Mouse (Mus musculus): ENCODE data around the gene Pus10.

The Pus10 gene

DNA sequence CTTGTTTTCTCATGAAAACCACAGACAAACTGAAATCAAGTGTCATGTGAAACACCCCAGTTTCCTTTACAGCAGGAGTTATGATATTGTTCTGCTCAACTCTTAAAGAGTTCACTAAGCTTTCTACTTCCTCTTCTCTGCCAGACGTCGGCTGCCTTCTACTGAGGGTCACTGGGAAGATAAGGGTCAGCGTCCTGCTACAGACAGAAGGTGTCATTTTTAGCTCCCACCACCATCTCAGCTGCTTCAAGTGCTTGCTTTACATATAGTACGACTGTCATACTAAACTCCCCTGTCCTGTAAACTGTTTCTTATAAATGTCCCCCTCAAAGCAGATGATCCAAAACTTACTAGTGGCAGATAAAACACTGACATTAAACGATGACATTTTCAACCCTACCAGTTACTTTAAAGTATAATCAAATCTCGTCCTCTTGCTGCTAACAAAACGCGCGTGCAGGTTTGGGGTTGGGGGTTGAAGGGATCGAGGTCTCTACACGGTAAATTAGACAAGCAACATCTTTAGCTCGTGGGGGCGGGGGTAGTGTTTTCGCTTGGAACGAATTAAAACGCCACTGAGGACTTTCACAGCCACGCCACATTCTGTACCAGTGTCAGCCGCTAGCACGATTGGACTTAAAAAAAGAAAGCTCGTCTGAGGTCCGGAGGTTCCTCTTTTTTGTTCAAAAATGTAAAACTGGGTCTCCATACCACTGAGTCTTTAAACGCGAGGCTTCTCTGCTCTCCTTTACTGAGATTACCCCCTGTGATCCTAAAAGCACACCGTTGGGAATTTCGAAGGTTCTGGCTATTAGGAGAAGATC, 104.4 kb downstream of the Pus10 start:
- H3K4me1 ChIP-seq (replicated peaks; ENCODE audit: low read depth, low read length): peaks cover 16% of the 10 kb centered on the region
- no peak for TF ChIP-seq POU5F1 (IDR thresholded peaks at IDR 0.05; ENCODE audit: borderline replicate concordance, low read length)
- TF ChIP-seq NANOG (IDR thresholded peaks at IDR 0.05; ENCODE audit: borderline replicate concordance, low read length): no peak
- TF ChIP-seq CTCF (conservative IDR thresholded peaks at IDR 0.05; ENCODE audit: low read length): no peak
- no peaks in the 10 kb centered on the region for H3K36me3 ChIP-seq (ENCODE audit: insufficient read depth, low read length)
- H3K4me3 ChIP-seq (replicated peaks; ENCODE audit: low read length): peak overlapping the region; percentile 92
- H3K9me3 ChIP-seq (ENCODE audit: low read length): peaks cover 6% of the 10 kb centered on the region; the same call in 1 of the 2 replicates
- H3K27me3 ChIP-seq (ENCODE audit: insufficient read depth, low read length): peaks cover 40% of the 10 kb centered on the region

DNA sequence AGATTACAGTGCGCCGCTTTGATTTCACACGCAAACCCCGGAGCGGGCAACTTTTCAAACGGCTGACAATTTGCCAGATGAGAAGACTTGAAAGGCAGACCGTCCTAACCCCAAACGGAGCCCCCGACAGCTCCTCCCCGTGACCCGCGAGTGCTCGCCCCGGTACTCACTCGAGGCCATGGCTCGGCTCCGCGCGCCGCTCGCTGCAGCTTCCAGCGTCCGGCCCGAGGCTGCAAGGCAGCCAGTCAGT, 105.0 kb downstream of the Pus10 start:
- H3K36me3 ChIP-seq (ENCODE audit: insufficient read depth, low read length): no peaks in the 10 kb centered on the region
- peaks cover 16% of the 10 kb centered on the region for H3K4me1 ChIP-seq (replicated peaks; ENCODE audit: low read depth, low read length)
- peaks cover 42% of the 10 kb centered on the region for H3K27me3 ChIP-seq (ENCODE audit: insufficient read depth, low read length)
- no peak for TF ChIP-seq CTCF (conservative IDR thresholded peaks at IDR 0.05; ENCODE audit: low read length)
- TF ChIP-seq POU5F1 (IDR thresholded peaks at IDR 0.05; ENCODE audit: borderline replicate concordance, low read length): no peak
- no peak for TF ChIP-seq NANOG (IDR thresholded peaks at IDR 0.05; ENCODE audit: borderline replicate concordance, low read length)
- peak overlapping the region; percentile 92 for H3K4me3 ChIP-seq (replicated peaks; ENCODE audit: low read length)
- H3K9me3 ChIP-seq (ENCODE audit: low read length): peaks cover 6% of the 10 kb centered on the region; the same call in 1 of the 2 replicates

DNA sequence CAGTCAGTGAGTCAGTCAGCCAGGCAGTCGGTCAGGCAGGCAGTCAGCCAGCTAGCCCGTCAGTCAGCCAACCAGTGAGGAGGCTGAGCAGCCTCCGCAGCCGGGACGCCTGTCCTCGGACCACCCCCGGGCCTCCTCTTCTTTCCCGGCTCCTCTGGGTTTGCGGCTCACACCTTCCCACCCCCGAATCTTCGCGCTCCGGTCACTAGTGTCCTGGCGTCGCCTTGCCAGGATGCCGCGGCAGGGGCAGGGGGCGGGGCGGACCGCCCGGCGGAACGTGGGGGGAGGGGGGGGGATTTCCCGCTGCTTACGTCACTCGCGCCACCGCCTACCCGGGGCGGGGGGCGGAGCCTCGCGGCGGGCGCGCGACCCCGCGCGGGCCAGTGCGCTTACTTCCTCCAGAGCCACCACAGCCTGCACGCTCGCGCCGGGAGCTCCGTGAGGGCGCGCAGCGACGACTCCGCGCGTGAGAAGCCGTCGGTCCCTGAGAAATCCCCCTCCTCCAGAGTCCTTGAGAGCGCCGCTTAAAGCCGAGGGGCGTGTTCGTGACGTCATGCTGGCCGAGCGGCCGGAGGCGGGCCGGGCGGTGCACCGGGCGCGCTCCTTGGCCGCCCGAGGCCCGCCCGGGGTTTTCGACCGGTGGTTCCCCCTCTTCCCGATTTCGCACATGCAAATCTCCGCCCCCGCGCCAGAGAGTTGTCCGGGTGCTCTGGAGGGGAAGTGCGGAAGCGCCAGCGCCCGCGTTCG, 105.5 kb downstream of the Pus10 start, which contains the start of gene Rel:
Gene Rel (minus strand): TSS at position 211 of the 747 bp plus-strand sequence.
- Histone ChIP-seq H3K4me3 (replicated peaks; ENCODE audit: low read length) (peak within 1 kb of the TSS; percentile 92), H3K9me3 (ENCODE audit: low read length) (peaks cover 6% of the 10 kb centered on the region; the same call in 1 of the 2 replicates), H3K27me3 (ENCODE audit: insufficient read depth, low read length) (peaks cover 42% of the 10 kb centered on the region), H3K36me3 (ENCODE audit: insufficient read depth, low read length) (no peaks in the 10 kb centered on the region), H3K4me1 (replicated peaks; ENCODE audit: low read depth, low read length) (peaks cover 16% of the 10 kb centered on the region)
- TF ChIP-seq NANOG (IDR thresholded peaks at IDR 0.05; ENCODE audit: borderline replicate concordance, low read length) (no peak), CTCF (conservative IDR thresholded peaks at IDR 0.05; ENCODE audit: low read length) (no peak), POU5F1 (IDR thresholded peaks at IDR 0.05; ENCODE audit: borderline replicate concordance, low read length) (no peak)

DNA sequence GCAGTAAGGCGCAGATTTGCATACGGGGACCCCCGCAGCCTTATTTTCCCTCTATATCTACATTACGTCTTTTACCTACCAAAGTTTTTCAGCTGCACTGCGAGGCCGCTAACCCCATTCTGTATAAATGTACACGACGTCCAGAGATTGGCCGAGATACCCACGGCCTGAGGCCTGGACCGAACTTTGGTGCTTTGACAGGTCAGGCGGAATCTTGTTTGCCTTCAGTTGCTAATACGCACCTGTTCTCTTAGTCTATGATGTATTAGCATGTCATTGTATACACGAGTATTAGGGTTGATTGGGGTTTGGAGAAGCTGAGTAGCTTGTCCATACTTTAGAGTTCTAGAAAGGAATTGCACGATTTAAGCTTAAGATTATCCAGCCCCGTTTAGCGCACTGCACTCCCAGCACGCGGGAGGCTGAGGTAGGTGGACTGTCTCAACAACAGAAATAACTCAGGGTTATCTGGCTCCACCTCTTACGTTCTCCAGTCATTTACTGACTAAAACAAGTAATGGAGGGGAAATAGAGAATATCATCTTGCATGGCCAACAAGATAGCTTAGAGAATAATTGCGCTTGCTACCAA, 106.1 kb downstream of the Pus10 start:
- Histone ChIP-seq H3K4me3 (replicated peaks; ENCODE audit: low read length) (peak overlapping the region; percentile 92), H3K27me3 (ENCODE audit: insufficient read depth, low read length) (peaks cover 42% of the 10 kb centered on the region), H3K36me3 (ENCODE audit: insufficient read depth, low read length) (no peaks in the 10 kb centered on the region), H3K9me3 (ENCODE audit: low read length) (peaks cover 6% of the 10 kb centered on the region; the same call in 1 of the 2 replicates), H3K4me1 (replicated peaks; ENCODE audit: low read depth, low read length) (peaks cover 16% of the 10 kb centered on the region)
- TF ChIP-seq POU5F1 (IDR thresholded peaks at IDR 0.05; ENCODE audit: borderline replicate concordance, low read length): no peak
- no peak for TF ChIP-seq CTCF (conservative IDR thresholded peaks at IDR 0.05; ENCODE audit: low read length)
- TF ChIP-seq NANOG (IDR thresholded peaks at IDR 0.05; ENCODE audit: borderline replicate concordance, low read length): no peak

DNA sequence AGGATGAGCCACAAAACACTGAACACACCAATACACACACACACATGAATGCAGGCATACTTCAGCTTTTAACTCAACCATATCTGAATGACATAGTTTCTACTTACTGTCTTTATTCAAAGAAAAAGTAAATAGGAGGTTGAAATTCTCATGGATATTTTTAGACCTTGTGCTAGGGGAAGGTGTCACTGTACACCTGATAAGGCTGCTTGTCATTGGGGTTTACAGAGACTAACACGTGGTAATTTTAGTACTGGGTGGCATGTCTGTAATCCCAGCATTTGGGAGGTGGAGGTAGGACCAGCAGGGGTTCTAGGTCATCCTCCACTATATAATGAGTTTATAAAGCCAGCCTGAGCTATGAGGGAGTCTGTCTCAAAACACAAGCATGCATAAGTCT, 107.0 kb downstream of the Pus10 start:
- no peaks in the 10 kb centered on the region for H3K36me3 ChIP-seq (ENCODE audit: insufficient read depth, low read length)
- peaks cover 6% of the 10 kb centered on the region; the same call in 1 of the 2 replicates for H3K9me3 ChIP-seq (ENCODE audit: low read length)
- H3K27me3 ChIP-seq (ENCODE audit: insufficient read depth, low read length): peaks cover 42% of the 10 kb centered on the region
- TF ChIP-seq POU5F1 (IDR thresholded peaks at IDR 0.05; ENCODE audit: borderline replicate concordance, low read length) (no peak), CTCF (conservative IDR thresholded peaks at IDR 0.05; ENCODE audit: low read length) (no peak), NANOG (IDR thresholded peaks at IDR 0.05; ENCODE audit: borderline replicate concordance, low read length) (no peak)
- H3K4me1 ChIP-seq (replicated peaks; ENCODE audit: low read depth, low read length): peaks cover 16% of the 10 kb centered on the region
- H3K4me3 ChIP-seq (replicated peaks; ENCODE audit: low read length): no peak overlapping the region

DNA sequence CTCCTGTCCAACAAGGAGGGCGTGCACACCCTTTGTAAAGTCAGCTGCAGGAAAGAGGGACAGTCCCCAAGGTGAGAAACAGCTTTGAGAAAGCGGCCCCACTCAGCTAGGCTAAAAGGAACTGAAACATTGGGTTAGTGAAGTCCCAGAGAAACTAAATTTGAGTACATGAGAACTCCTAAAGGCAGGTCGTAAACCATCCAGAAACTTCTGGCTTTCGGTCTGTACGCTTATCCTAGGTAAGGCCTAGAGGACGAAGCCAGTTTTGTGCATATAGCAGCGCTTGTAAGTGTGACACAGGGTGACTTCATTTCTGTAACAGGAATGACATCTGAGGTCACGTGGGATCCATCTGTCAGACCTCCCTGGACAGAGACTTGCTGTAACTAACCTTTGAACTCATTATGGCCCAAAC, 113.3 kb downstream of the Pus10 start:
- Histone ChIP-seq H3K4me3 (replicated peaks; ENCODE audit: low read length) (no peak overlapping the region), H3K27me3 (ENCODE audit: insufficient read depth, low read length) (peaks cover 9% of the 10 kb centered on the region), H3K4me1 (replicated peaks; ENCODE audit: low read depth, low read length) (no peaks in the 10 kb centered on the region), H3K36me3 (ENCODE audit: insufficient read depth, low read length) (no peaks in the 10 kb centered on the region), H3K9me3 (ENCODE audit: low read length) (peaks cover 2% of the 10 kb centered on the region; the same call in 1 of the 2 replicates)
- TF ChIP-seq CTCF (conservative IDR thresholded peaks at IDR 0.05; ENCODE audit: low read length) (no peak), NANOG (IDR thresholded peaks at IDR 0.05; ENCODE audit: borderline replicate concordance, low read length) (no peak), POU5F1 (IDR thresholded peaks at IDR 0.05; ENCODE audit: borderline replicate concordance, low read length) (no peak)

DNA sequence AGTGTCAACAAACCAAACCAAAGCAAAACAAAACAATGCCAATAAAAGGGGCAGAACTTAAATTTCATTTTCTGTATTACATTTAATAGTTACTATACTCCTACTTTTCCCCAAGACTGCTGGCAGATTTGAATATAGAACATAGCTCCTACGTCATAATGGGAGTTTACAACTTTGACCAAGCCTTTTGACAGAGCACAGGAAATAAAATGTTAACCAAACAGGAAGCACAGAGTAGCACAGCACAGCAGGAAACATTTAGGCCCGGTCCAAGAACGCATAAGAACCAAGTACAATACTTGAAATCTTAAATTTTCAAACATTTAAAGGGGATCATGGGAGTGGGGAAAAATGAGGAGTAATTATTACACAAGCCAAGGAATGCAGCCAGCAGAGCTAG, 116.6 kb downstream of the Pus10 start:
- no peaks in the 10 kb centered on the region for H3K9me3 ChIP-seq (ENCODE audit: low read length)
- TF ChIP-seq NANOG (IDR thresholded peaks at IDR 0.05; ENCODE audit: borderline replicate concordance, low read length) (no peak), CTCF (conservative IDR thresholded peaks at IDR 0.05; ENCODE audit: low read length) (no peak), POU5F1 (IDR thresholded peaks at IDR 0.05; ENCODE audit: borderline replicate concordance, low read length) (no peak)

More for the DNA sequence above, 116.6 kb downstream of the Pus10 start:
- Histone ChIP-seq H3K27me3 (ENCODE audit: insufficient read depth, low read length) (no peaks in the 10 kb centered on the region), H3K36me3 (ENCODE audit: insufficient read depth, low read length) (no peaks in the 10 kb centered on the region), H3K4me3 (replicated peaks; ENCODE audit: low read length) (no peak overlapping the region), H3K4me1 (replicated peaks; ENCODE audit: low read depth, low read length) (no peaks in the 10 kb centered on the region)
